Mouse (Mus musculus) kidney, adult 2 months (tissue): ENCODE measurements around the gene Ubac2.

ENCODE experiments used
- CTCF ChIP-seq: fragments of 200-500 bp; conservative IDR thresholded peaks from 2 replicates; pipeline ENCODE4 v1.5.1; 2011; ENCODE audit warnings: low read depth, mild to moderate bottlenecking, control low read depth, low read length, moderate library complexity, mixed read lengths; ENCODE audit not compliant: insufficient read depth, insufficient read length
- POLR2A ChIP-seq: fragments of 200-500 bp; IDR thresholded peaks from one replicate; pipeline ENCODE4 v1.6.1; 2011; ENCODE audit warnings: low read depth, low read length, control low read depth

DNA sequence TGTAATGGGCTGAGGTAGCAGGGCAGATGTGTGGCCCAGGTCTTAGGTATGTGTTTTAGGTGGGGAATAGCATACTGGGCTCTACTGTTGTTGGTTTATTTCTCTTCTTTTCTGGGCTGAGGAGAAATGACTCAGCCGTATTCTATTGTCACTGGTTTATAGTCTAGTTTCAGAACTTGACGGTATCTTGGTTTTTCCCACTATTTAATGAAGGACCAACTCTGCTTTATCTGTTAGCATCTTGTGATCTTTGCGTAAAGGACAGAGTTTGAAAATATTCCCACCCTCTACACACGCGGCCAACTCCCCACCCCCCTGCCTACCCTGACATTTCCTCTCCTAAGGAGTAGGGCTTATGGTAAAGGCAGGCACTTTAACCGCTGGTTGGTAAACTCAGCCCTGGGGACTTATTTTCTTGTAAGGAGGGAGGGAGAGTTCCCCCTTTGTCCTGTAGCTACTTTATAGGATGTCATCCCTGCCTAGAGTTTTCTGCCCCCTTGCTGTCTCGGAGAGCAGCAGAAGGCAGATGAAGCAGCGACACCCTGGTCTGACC lies 163.8 kb downstream of the Ubac2 start:
- TF ChIP-seq CTCF: no peak
- no peak for TF ChIP-seq POLR2A
